Mouse (Mus musculus) neural tube, embryonic 12.5 days (tissue): ENCODE measurements around the gene Ptprm. TPM values are rescaled to one million over a fixed set of nuclear protein-coding genes. Genes with fewer than 3 reads are reported as not detected.

Source experiments
- ATAC-seq: fragments of 200-750 bp; cut with Nextera tagmentation; 2 replicates; pipeline ENCODE4 v1.8.0; 2017; ENCODE audit warnings: low read depth, mild to moderate bottlenecking, moderate TSS enrichment, moderate library complexity; ENCODE audit not compliant: low FRiP score
- H3K27ac ChIP-seq: fragments of 300-500 bp; sonication (generic); 2 replicates; pipeline ENCODE4 v1.5.1; 2016
- H3K27me3 ChIP-seq: fragments of 300-500 bp; sonication (generic); replicated peaks from 2 replicates; pipeline ENCODE4 v1.6.1; 2016; ENCODE audit warnings: mild to moderate bottlenecking
- H3K36me3 ChIP-seq: fragments of 300-500 bp; sonication (generic); 2 replicates; pipeline ENCODE4 v1.6.1; 2016; ENCODE audit warnings: mild to moderate bottlenecking
- H3K4me1 ChIP-seq: fragments of 300-500 bp; sonication (generic); 2 replicates; pipeline ENCODE4 v1.6.1; 2016
- H3K4me2 ChIP-seq: fragments of 300-500 bp; sonication (generic); replicated peaks from 2 replicates; pipeline ENCODE4 v1.6.1; 2016; ENCODE audit warnings: mild to moderate bottlenecking
- H3K4me3 ChIP-seq: fragments of 300-500 bp; sonication (generic); 2 replicates; pipeline ENCODE4 v1.5.1; 2016
- H3K9ac ChIP-seq: fragments of 300-500 bp; sonication (generic); 2 replicates; pipeline ENCODE4 v1.6.1; 2016; ENCODE audit warnings: mild to moderate bottlenecking
- H3K9me3 ChIP-seq: fragments of 300-500 bp; sonication (generic); 2 replicates; pipeline ENCODE4 v1.6.1; 2016; ENCODE audit warnings: mild to moderate bottlenecking
- WGBS: fragments of 180-500 bp; shearing (Covaris S2); methylation state at CpG from one replicate; pipeline ENCODE4 v1.1.7; 2016; 5-methylcytosine and 5-hydroxymethylcytosine counted together
- polyA plus RNA-seq: library from polyadenylated mRNA; unstranded; fragments of >200 nt; fragmentation: Nextera tagmentation; extraction: Ambion mirVana; gene quantifications from 2 replicates; pipeline ENCODE4 v1.2.1, GENCODE M21; 2016

Ptprm gene
- polyA plus RNA-seq, 1 experiment from 2014 or later = 15.6 TPM

- Histone ChIP-seq H3K4me1 (no peaks in the 10 kb centered on the region), H3K36me3 (no peaks in the 10 kb centered on the region), H3K27ac (no peak overlapping the region), H3K9me3 (no peaks in the 10 kb centered on the region), H3K4me3 (no peak overlapping the region), H3K4me2 (no peak overlapping the region), H3K9ac (no peak overlapping the region), H3K27me3 (no peaks in the 10 kb centered on the region)
- 79% methylated on average over 6 of the region's 6 CpGs for WGBS
- ATAC-seq = no peak
Measured at GRCm38 (mm10) chr17:67340362-67340761, 13.9 kb downstream of the Ptprm start.

- ATAC-seq = no peak
- WGBS = 92% methylated on average over 5 of the region's 5 CpGs
- Histone ChIP-seq H3K27me3 (no peaks in the 10 kb centered on the region), H3K9me3 (no peaks in the 10 kb centered on the region), H3K4me2 (no peak overlapping the region), H3K9ac (no peak overlapping the region), H3K36me3 (no peaks in the 10 kb centered on the region), H3K27ac (no peak overlapping the region), H3K4me1 (no peaks in the 10 kb centered on the region), H3K4me3 (no peak overlapping the region)
Measured at GRCm38 (mm10) chr17:67339569-67339968, 14.7 kb downstream of the Ptprm start.

- no peak overlapping the region for H3K4me3 ChIP-seq
- H3K27ac ChIP-seq = no peak overlapping the region
- H3K36me3 ChIP-seq = no peaks in the 10 kb centered on the region
- no peaks in the 10 kb centered on the region for H3K27me3 ChIP-seq
- 91% methylated on average over 3 of the region's 3 CpGs for WGBS
- H3K4me2 ChIP-seq = no peak overlapping the region
- no peaks in the 10 kb centered on the region for H3K9me3 ChIP-seq
- no peak for ATAC-seq
- no peak overlapping the region for H3K9ac ChIP-seq
- H3K4me1 ChIP-seq = no peaks in the 10 kb centered on the region
Measured at GRCm38 (mm10) chr17:67334310-67334709, 19.9 kb downstream of the Ptprm start.

GRCm38 (mm10) chr17:67329435-67329834 is 24.8 kb downstream of the Ptprm start:
- H3K27me3 ChIP-seq = no peaks in the 10 kb centered on the region
- no peak overlapping the region for H3K4me3 ChIP-seq
- no peaks in the 10 kb centered on the region for H3K9me3 ChIP-seq
- no peak overlapping the region for H3K27ac ChIP-seq
- 79% methylated on average over 4 of the region's 4 CpGs for WGBS
- no peak overlapping the region for H3K9ac ChIP-seq
- H3K4me2 ChIP-seq = no peak overlapping the region
- no peak for ATAC-seq
- no peaks in the 10 kb centered on the region for H3K4me1 ChIP-seq
- no peaks in the 10 kb centered on the region for H3K36me3 ChIP-seq

- Histone ChIP-seq H3K4me1 (peaks cover 6% of the 10 kb centered on the region), H3K9ac (no peak overlapping the region), H3K9me3 (no peaks in the 10 kb centered on the region), H3K27ac (no peak overlapping the region), H3K27me3 (no peaks in the 10 kb centered on the region), H3K36me3 (no peaks in the 10 kb centered on the region), H3K4me2 (no peak overlapping the region), H3K4me3 (no peak overlapping the region)
- no peak for ATAC-seq
- WGBS = 29% methylated on average over 1 of the region's 1 CpGs
Measured at GRCm38 (mm10) chr17:67324499-67324832, 29.8 kb downstream of the Ptprm start.

- 36% methylated on average over 11 of the region's 11 CpGs for WGBS
- Histone ChIP-seq H3K4me1 (peaks cover 6% of the 10 kb centered on the region), H3K4me2 (no peak overlapping the region), H3K9me3 (no peaks in the 10 kb centered on the region), H3K4me3 (no peak overlapping the region), H3K36me3 (no peaks in the 10 kb centered on the region), H3K9ac (no peak overlapping the region), H3K27ac (no peak overlapping the region), H3K27me3 (no peaks in the 10 kb centered on the region)
- ATAC-seq = peak; percentile 50; the same call in 1 of the 2 replicates
Measured at GRCm38 (mm10) chr17:67323777-67324498, 30.3 kb downstream of the Ptprm start.

GRCm38 (mm10) chr17:67314491-67315205 is 39.6 kb downstream of the Ptprm start:
- no peaks in the 10 kb centered on the region for H3K4me1 ChIP-seq
- no peak for ATAC-seq
- H3K4me3 ChIP-seq = no peak overlapping the region
- no peaks in the 10 kb centered on the region for H3K36me3 ChIP-seq
- 76% methylated on average over 4 of the region's 4 CpGs for WGBS
- no peak overlapping the region for H3K27ac ChIP-seq
- H3K9me3 ChIP-seq = no peaks in the 10 kb centered on the region
- no peaks in the 10 kb centered on the region for H3K27me3 ChIP-seq
- no peak overlapping the region for H3K4me2 ChIP-seq
- H3K9ac ChIP-seq = no peak overlapping the region

GRCm38 (mm10) chr17:67308421-67308820 is 45.8 kb downstream of the Ptprm start:
- Histone ChIP-seq H3K9ac (no peak overlapping the region), H3K27ac (no peak overlapping the region), H3K36me3 (no peaks in the 10 kb centered on the region), H3K4me3 (no peak overlapping the region), H3K9me3 (no peaks in the 10 kb centered on the region), H3K4me2 (no peak overlapping the region), H3K4me1 (no peaks in the 10 kb centered on the region), H3K27me3 (no peaks in the 10 kb centered on the region)
- ATAC-seq = no peak
- WGBS = 89% methylated on average over 3 of the region's 3 CpGs

GRCm38 (mm10) chr17:67306066-67306845 is 48.0 kb downstream of the Ptprm start:
- H3K9ac ChIP-seq = no peak overlapping the region
- H3K4me2 ChIP-seq = no peak overlapping the region
- no peaks in the 10 kb centered on the region for H3K9me3 ChIP-seq
- 82% methylated on average over 10 of the region's 10 CpGs for WGBS
- no peaks in the 10 kb centered on the region for H3K4me1 ChIP-seq
- no peak for ATAC-seq
- H3K36me3 ChIP-seq = no peaks in the 10 kb centered on the region
- no peaks in the 10 kb centered on the region for H3K27me3 ChIP-seq
- H3K27ac ChIP-seq = no peak overlapping the region
- no peak overlapping the region for H3K4me3 ChIP-seq

GRCm38 (mm10) chr17:67304831-67305230 is 49.4 kb downstream of the Ptprm start:
- no peak for ATAC-seq
- no peak overlapping the region for H3K27ac ChIP-seq
- no peak overlapping the region for H3K9ac ChIP-seq
- H3K4me2 ChIP-seq = no peak overlapping the region
- 74% methylated on average over 3 of the region's 3 CpGs for WGBS
- no peaks in the 10 kb centered on the region for H3K4me1 ChIP-seq
- no peak overlapping the region for H3K4me3 ChIP-seq
- H3K27me3 ChIP-seq = no peaks in the 10 kb centered on the region
- H3K36me3 ChIP-seq = no peaks in the 10 kb centered on the region
- no peaks in the 10 kb centered on the region for H3K9me3 ChIP-seq

- Histone ChIP-seq H3K36me3 (no peaks in the 10 kb centered on the region), H3K27ac (no peak overlapping the region), H3K4me1 (no peaks in the 10 kb centered on the region), H3K4me2 (no peak overlapping the region), H3K27me3 (no peaks in the 10 kb centered on the region), H3K4me3 (no peak overlapping the region), H3K9me3 (no peaks in the 10 kb centered on the region), H3K9ac (no peak overlapping the region)
- WGBS = 80% methylated on average over 18 of the region's 18 CpGs
- no peak for ATAC-seq
Measured at GRCm38 (mm10) chr17:67303326-67304099, 50.7 kb downstream of the Ptprm start.

- H3K27ac ChIP-seq = no peak overlapping the region
- no peak for ATAC-seq
- H3K36me3 ChIP-seq = no peaks in the 10 kb centered on the region
- H3K4me2 ChIP-seq = no peak overlapping the region
- H3K9me3 ChIP-seq = no peaks in the 10 kb centered on the region
- no peaks in the 10 kb centered on the region for H3K27me3 ChIP-seq
- H3K4me1 ChIP-seq = no peaks in the 10 kb centered on the region
- WGBS = 43% methylated on average over 4 of the region's 4 CpGs
- no peak overlapping the region for H3K9ac ChIP-seq
- no peak overlapping the region for H3K4me3 ChIP-seq
Measured at GRCm38 (mm10) chr17:67302569-67302968, 51.7 kb downstream of the Ptprm start.
